In genomic region chr3:87745036-87745659, GRCm38 (mm10) we compare ENCODE assay signal across 9 mouse cellular contexts. TPM values are rescaled to one million over a fixed set of nuclear protein-coding genes. Genes with fewer than 3 reads are reported as not detected.
A peak's percentile ranks its signal among the peaks of the same experiment; 100 is the strongest.
DNase-seq lines count a peak whose midpoint lies in the region; ATAC-seq lines count a peak whose summit lies in the region.
"Had no signal": no experiment of that assay in that cellular context is flagged by ENCODE, and none has a peak within 500 bp of the region (broad histone marks: within the 10 kb centered on the region; RNA-seq: fewer than 3 reads in every experiment).

No protein-coding gene starts in this region.

- H3K4me3 ChIP-seq in forebrain, embryonic 10.5 days, result peak overlapping the region; percentile 38
- 0 out of 2 replicates have a peak overlapping the region, but pooled peaks have one; percentile 8 for H3K4me3 ChIP-seq in intestine, embryonic 15.5 days (replicated peaks)
- H3K4me3 ChIP-seq in midbrain, embryonic 16.5 days (ENCODE audit: low read depth, low read length), result no peak overlapping the region

- peak overlapping the region; percentile 54; the same call in 1 of the 2 replicates for H3K27ac ChIP-seq in forebrain, embryonic 10.5 days
- H3K27ac ChIP-seq in intestine, embryonic 15.5 days, result peak overlapping the region; percentile 54
- no peak overlapping the region for H3K27ac ChIP-seq in midbrain, embryonic 16.5 days (ENCODE audit: low read length)

- DNase-seq in kidney, postnatal 10 days, result peak; percentile 76
- no peak for DNase-seq in kidney, adult 8-10 months
- no peak for DNase-seq in forebrain, embryonic 10.5 days (ENCODE audit: extremely low spot score, low spot score)
- no peak for DNase-seq in cerebellum, adult 9-11 months
- no peak for DNase-seq in layer of hippocampus, postnatal 25 days (ENCODE audit: extremely low spot score in 1 of 2, low spot score in 1 of 2)
- DNase-seq in left cerebral cortex, adult 9 months (ENCODE audit: low spot score in 2 of 2), result no peak
- DNase-seq: adrenal gland, postnatal 25 days had no signal

- peaks cover 26% of the 10 kb centered on the region for H3K4me1 ChIP-seq in forebrain, embryonic 10.5 days
- peaks cover 17% of the 10 kb centered on the region for H3K4me1 ChIP-seq in intestine, embryonic 15.5 days (replicated peaks)
- peaks cover 7% of the 10 kb centered on the region; the same call in 1 of the 2 replicates for H3K4me1 ChIP-seq in midbrain, embryonic 16.5 days (ENCODE audit: control insufficient read depth, insufficient read depth, low read length)

- peak; percentile 43 for ATAC-seq in intestine, embryonic 15.5 days
- ATAC-seq in midbrain, embryonic 16.5 days, result no peak

- peaks cover 15% of the 10 kb centered on the region for H3K27me3 ChIP-seq in forebrain, embryonic 10.5 days (ENCODE audit: poor library complexity, severe bottlenecking)
- H3K27me3 ChIP-seq in intestine, embryonic 15.5 days (replicated peaks), result no peaks in the 10 kb centered on the region
- no peaks in the 10 kb centered on the region for H3K27me3 ChIP-seq in midbrain, embryonic 16.5 days (ENCODE audit: control insufficient read depth, insufficient read depth, low read depth, low read length)

- H3K9ac ChIP-seq in intestine, embryonic 15.5 days, result no peak overlapping the region
- peak overlapping the region; percentile 43; the same call in 1 of the 2 replicates for H3K9ac ChIP-seq in midbrain, embryonic 16.5 days (ENCODE audit: low read depth, low read length)

- no peaks in the 10 kb centered on the region for H3K9me3 ChIP-seq in forebrain, embryonic 10.5 days
- H3K9me3 ChIP-seq in intestine, embryonic 15.5 days, result no peaks in the 10 kb centered on the region
- H3K9me3 ChIP-seq in midbrain, embryonic 16.5 days (replicated peaks; ENCODE audit: control insufficient read depth, low read length, poor library complexity, severe bottlenecking), result no peaks in the 10 kb centered on the region

- 38% methylated on average over 18 of the region's 18 CpGs for WGBS in forebrain, embryonic 10.5 days
- WGBS in intestine, embryonic 15.5 days, result 23% methylated on average over 18 of the region's 18 CpGs
- 18% methylated on average over 18 of the region's 18 CpGs for WGBS in midbrain, embryonic 16.5 days

- peak overlapping the region; percentile 48 for H3K4me2 ChIP-seq in intestine, embryonic 15.5 days (replicated peaks)
- peak overlapping the region; percentile 41 for H3K4me2 ChIP-seq in midbrain, embryonic 16.5 days (ENCODE audit: low read length)

- no peaks in the 10 kb centered on the region for H3K36me3 ChIP-seq in forebrain, embryonic 10.5 days (replicated peaks)
- no peaks in the 10 kb centered on the region for H3K36me3 ChIP-seq in intestine, embryonic 15.5 days
- H3K36me3 ChIP-seq in midbrain, embryonic 16.5 days (ENCODE audit: control insufficient read depth, insufficient read depth, low read length), result peaks cover 2% of the 10 kb centered on the region; the same call in 1 of the 2 replicates

RNA-seq across cellular contexts. Expression of gene Lrrc71, which starts 3.3 kb away (rescaled TPM):
- polyA plus RNA-seq in forebrain, embryonic 10.5 days (2016; fragmentation: Nextera tagmentation; extraction: Ambion mirVana), result 0.31 and 0.32 TPM in 2 replicates
- 0.36 and 0.48 TPM in 2 replicates for polyA plus RNA-seq in intestine, embryonic 15.5 days (2015; fragmentation: Nextera tagmentation; extraction: Ambion mirVana)
- polyA plus RNA-seq in midbrain, embryonic 16.5 days (2015; fragmentation: Nextera tagmentation; extraction: Ambion mirVana), result 1.3 TPM in 2 replicates
- total RNA-seq in layer of hippocampus, postnatal 25 days (2021), result 1 to 10 TPM in 1 of 2 experiments, under 1 TPM in 1; 0.44 to 1.2 TPM

RNA-seq across cellular contexts. Expression of gene Ntrk1, which starts 49.8 kb away (rescaled TPM):
- 0.38 and 0.46 TPM in 2 replicates for polyA plus RNA-seq in forebrain, embryonic 10.5 days (2016; fragmentation: Nextera tagmentation; extraction: Ambion mirVana)
- 2.5 and 3.2 TPM in 2 replicates for polyA plus RNA-seq in intestine, embryonic 15.5 days (2015; fragmentation: Nextera tagmentation; extraction: Ambion mirVana)
- 1.3 and 1.4 TPM in 2 replicates for polyA plus RNA-seq in midbrain, embryonic 16.5 days (2015; fragmentation: Nextera tagmentation; extraction: Ambion mirVana)
- total RNA-seq in layer of hippocampus, postnatal 25 days (2021), result under 1 TPM in 1 of 2 experiments, not detected in 1; 0.39 TPM

RNA-seq across cellular contexts. Expression of gene Insrr, which starts 51.6 kb away (rescaled TPM):
- 0.06 and 0.14 TPM in 2 replicates for polyA plus RNA-seq in forebrain, embryonic 10.5 days (2016; fragmentation: Nextera tagmentation; extraction: Ambion mirVana)
- polyA plus RNA-seq in intestine, embryonic 15.5 days (2015; fragmentation: Nextera tagmentation; extraction: Ambion mirVana), result 0.44 and 0.52 TPM in 2 replicates
- 0.43 and 0.86 TPM in 2 replicates for polyA plus RNA-seq in midbrain, embryonic 16.5 days (2015; fragmentation: Nextera tagmentation; extraction: Ambion mirVana)
- under 1 TPM; 0.09 to 0.10 TPM for total RNA-seq in layer of hippocampus, postnatal 25 days (2021)
